Mouse (Mus musculus): ENCODE results near the gene Lrit2. TPM values are rescaled to one million over a fixed set of nuclear protein-coding genes. Genes with fewer than 3 reads are reported as not detected.
A peak's percentile ranks its signal among the peaks of the same experiment; 100 is the strongest.

The Lrit2 gene
- total RNA-seq, 1 experiment: not detected

DNA sequence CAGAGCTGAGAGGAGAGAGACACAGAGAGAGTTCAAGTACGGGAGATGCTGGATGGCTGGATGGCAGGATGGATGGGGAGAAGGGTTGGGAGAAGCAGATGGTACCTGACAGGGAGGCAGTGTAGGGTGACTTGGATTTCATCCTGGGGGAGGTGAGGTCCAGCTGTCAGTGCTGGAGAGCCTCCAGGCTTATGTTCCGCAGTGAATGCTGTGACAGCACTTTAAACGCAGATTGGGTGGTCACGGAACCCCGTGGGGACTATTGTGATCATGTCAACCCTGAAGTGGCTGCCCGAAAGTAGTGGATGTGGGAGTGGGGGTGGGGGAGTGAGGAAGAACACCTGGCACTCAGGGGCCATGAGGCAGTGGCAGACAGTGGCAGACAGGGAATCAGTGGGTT is 26.7 kb downstream of the Lrit2 start:
- H3K9ac ChIP-seq (ENCODE audit: insufficient read depth, low read depth, low read length, poor library complexity, severe bottlenecking): no peak overlapping the region
- H3K4me3 ChIP-seq (ENCODE audit: insufficient read depth in 1 of 2, low read depth in 1 of 2, low read length in 2 of 2, poor library complexity in 1 of 2, severe bottlenecking in 1 of 2): no peak overlapping the region
- H3K4me1 ChIP-seq (ENCODE audit: control insufficient read depth in 2 of 2, insufficient read depth in 2 of 2, low read length in 2 of 2, poor library complexity in 1 of 2): peaks cover 8 to 25% of the 10 kb centered on the region in 2 experiments
- H3K9me3 ChIP-seq (ENCODE audit: control insufficient read depth, insufficient read depth, low read depth, low read length): no peaks in the 10 kb centered on the region
- H3K27ac ChIP-seq (ENCODE audit: insufficient read depth, low read depth, low read length, poor library complexity, severe bottlenecking): no peak overlapping the region
- TF ChIP-seq ZNF384 (IDR thresholded peaks at IDR 0.05; ENCODE audit: low read depth, low read length) (no peak), CHD2 (IDR thresholded peaks at IDR 0.05; ENCODE audit: low read depth, low read length) (no peak), ZC3H11A (IDR thresholded peaks at IDR 0.05; ENCODE audit: borderline replicate concordance, low read depth, low read length) (no peak), HCFC1 (IDR thresholded peaks at IDR 0.05; ENCODE audit: borderline replicate concordance, insufficient read depth, low read length) (no peak), MAFK (IDR thresholded peaks at IDR 0.05; ENCODE audit: insufficient read depth, low read depth, low read length) (no peak)
- no peak for DNase-seq (ENCODE audit: low read depth, low spot score)
- in situ Hi-C loops (cut with MboI; ENCODE audit: low sequenced_read_pairs in 2 of 2, unreplicated experiment in 2 of 2): no loop called here
- H3K36me3 ChIP-seq (ENCODE audit: control insufficient read depth, insufficient read depth, low read length, poor library complexity, severe bottlenecking): no peaks in the 10 kb centered on the region

DNA sequence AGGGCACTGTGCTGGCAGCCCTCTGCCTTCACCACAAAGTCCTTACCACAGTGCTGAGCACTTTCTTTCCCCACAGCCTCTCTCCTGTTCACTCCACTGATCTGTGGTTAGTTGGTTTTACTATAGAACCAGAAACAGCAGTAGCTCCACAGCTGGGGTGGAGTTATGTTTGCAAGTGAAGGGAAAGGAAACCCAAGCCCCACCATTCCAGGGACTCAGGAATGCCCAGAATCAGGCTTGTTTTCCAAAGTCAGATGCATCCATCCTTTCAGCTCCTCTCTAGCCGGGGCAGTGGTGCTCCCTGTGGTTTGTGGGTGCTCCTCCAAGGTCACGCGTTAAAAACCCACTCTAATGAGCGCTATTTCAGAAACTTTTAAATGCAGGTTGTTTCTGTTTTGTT is 27.8 kb downstream of the Lrit2 start:
- no peak overlapping the region for H3K9ac ChIP-seq (ENCODE audit: insufficient read depth, low read depth, low read length, poor library complexity, severe bottlenecking)
- H3K36me3 ChIP-seq (ENCODE audit: control insufficient read depth, insufficient read depth, low read length, poor library complexity, severe bottlenecking): no peaks in the 10 kb centered on the region
- no peaks in the 10 kb centered on the region for H3K9me3 ChIP-seq (ENCODE audit: control insufficient read depth, insufficient read depth, low read depth, low read length)
- in situ Hi-C loops (cut with MboI; ENCODE audit: low sequenced_read_pairs in 2 of 2, unreplicated experiment in 2 of 2): no loop called here
- no peak overlapping the region for H3K27ac ChIP-seq (ENCODE audit: insufficient read depth, low read depth, low read length, poor library complexity, severe bottlenecking)
- no peak overlapping the region for H3K4me3 ChIP-seq (ENCODE audit: insufficient read depth in 1 of 2, low read depth in 1 of 2, low read length in 2 of 2, poor library complexity in 1 of 2, severe bottlenecking in 1 of 2)
- H3K4me1 ChIP-seq (ENCODE audit: control insufficient read depth in 2 of 2, insufficient read depth in 2 of 2, low read length in 2 of 2, poor library complexity in 1 of 2): peaks cover 8 to 25% of the 10 kb centered on the region in 2 experiments
- TF ChIP-seq ZC3H11A (IDR thresholded peaks at IDR 0.05; ENCODE audit: borderline replicate concordance, low read depth, low read length) (no peak), ZNF384 (IDR thresholded peaks at IDR 0.05; ENCODE audit: low read depth, low read length) (no peak), CHD2 (IDR thresholded peaks at IDR 0.05; ENCODE audit: low read depth, low read length) (no peak), MAFK (IDR thresholded peaks at IDR 0.05; ENCODE audit: insufficient read depth, low read depth, low read length) (no peak), HCFC1 (IDR thresholded peaks at IDR 0.05; ENCODE audit: borderline replicate concordance, insufficient read depth, low read length) (no peak)
- peak; percentile 29 for DNase-seq (ENCODE audit: low read depth, low spot score)

DNA sequence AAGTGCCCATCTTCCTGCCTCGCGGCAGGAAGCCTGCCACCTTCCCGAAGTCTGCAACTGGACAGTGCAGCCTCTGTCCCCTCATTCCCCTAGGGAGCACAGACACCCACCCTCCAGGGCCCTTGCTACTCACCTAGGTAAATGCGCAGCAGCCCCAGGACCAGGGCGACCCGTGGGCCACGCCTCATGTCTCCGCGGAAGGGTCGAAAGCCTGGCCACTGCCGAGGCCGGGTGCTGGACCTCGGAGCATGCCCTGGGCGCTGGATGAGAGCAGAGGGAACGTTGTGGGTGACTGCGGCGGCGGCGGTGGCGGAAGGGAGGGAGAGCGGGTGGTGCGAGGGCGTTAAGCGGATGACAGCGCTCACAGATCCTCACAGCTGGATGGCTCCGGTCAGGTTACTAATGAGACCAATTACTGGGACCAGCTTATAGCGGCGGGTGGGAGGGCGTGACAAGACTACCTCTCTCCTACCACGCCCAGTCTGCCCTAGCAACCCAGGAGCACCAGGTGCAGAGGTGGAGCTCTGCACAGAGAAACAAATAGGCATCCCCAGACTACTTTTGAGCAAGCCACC is 30.3 kb downstream of the Lrit2 start, which contains the start of gene Cdhr1:
Gene Cdhr1 (minus strand): TSS at position 392 of the 575 bp plus-strand sequence.
- no peaks in the 10 kb centered on the region for H3K9me3 ChIP-seq (ENCODE audit: control insufficient read depth, insufficient read depth, low read depth, low read length)
- TF ChIP-seq CHD2 (IDR thresholded peaks at IDR 0.05; ENCODE audit: low read depth, low read length) (no peak), ZNF384 (IDR thresholded peaks at IDR 0.05; ENCODE audit: low read depth, low read length) (no peak), ZC3H11A (IDR thresholded peaks at IDR 0.05; ENCODE audit: borderline replicate concordance, low read depth, low read length) (no peak), MAFK (IDR thresholded peaks at IDR 0.05; ENCODE audit: insufficient read depth, low read depth, low read length) (no peak), HCFC1 (IDR thresholded peaks at IDR 0.05; ENCODE audit: borderline replicate concordance, insufficient read depth, low read length) (no peak)
- no peak within 1 kb of the TSS for H3K9ac ChIP-seq (ENCODE audit: insufficient read depth, low read depth, low read length, poor library complexity, severe bottlenecking)
- H3K4me1 ChIP-seq (ENCODE audit: control insufficient read depth in 2 of 2, insufficient read depth in 2 of 2, low read length in 2 of 2, poor library complexity in 1 of 2): peaks cover 8 to 25% of the 10 kb centered on the region in 2 experiments
- peak within 1 kb of the TSS; percentile 40 to 55 for H3K4me3 ChIP-seq (ENCODE audit: insufficient read depth in 1 of 2, low read depth in 1 of 2, low read length in 2 of 2, poor library complexity in 1 of 2, severe bottlenecking in 1 of 2)
- H3K36me3 ChIP-seq (ENCODE audit: control insufficient read depth, insufficient read depth, low read length, poor library complexity, severe bottlenecking): no peaks in the 10 kb centered on the region
- DNase-seq (ENCODE audit: low read depth, low spot score): peak; percentile 79
- no peak within 1 kb of the TSS for H3K27ac ChIP-seq (ENCODE audit: insufficient read depth, low read depth, low read length, poor library complexity, severe bottlenecking)
- in situ Hi-C loops (cut with MboI; ENCODE audit: low sequenced_read_pairs in 2 of 2, unreplicated experiment in 2 of 2): no loop called here

DNA sequence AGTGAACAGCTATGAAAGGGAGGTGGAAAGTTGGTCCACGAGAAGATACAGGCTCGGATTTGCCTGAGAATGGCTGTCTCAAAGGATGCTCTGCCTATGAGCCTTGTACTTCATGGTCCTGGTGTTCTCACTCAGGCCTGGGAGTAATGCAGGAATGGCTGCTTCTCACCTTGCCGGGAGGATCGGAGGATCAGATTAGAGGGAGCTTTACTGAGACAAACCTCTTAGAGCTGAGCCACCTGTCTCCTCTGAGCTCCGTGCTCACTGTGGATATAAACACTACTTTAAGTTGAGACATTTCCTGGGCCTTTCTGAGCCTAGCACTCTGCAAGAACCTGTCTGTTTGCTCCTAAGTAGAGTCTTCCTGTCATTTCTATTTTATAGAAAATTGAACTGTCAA is 33.8 kb downstream of the Lrit2 start:
- Histone ChIP-seq H3K36me3 (ENCODE audit: control insufficient read depth, insufficient read depth, low read length, poor library complexity, severe bottlenecking) (no peaks in the 10 kb centered on the region), H3K4me3 (ENCODE audit: insufficient read depth in 1 of 2, low read depth in 1 of 2, low read length in 2 of 2, poor library complexity in 1 of 2, severe bottlenecking in 1 of 2) (no peak overlapping the region), H3K27ac (ENCODE audit: insufficient read depth, low read depth, low read length, poor library complexity, severe bottlenecking) (no peak overlapping the region), H3K9ac (ENCODE audit: insufficient read depth, low read depth, low read length, poor library complexity, severe bottlenecking) (no peak overlapping the region), H3K9me3 (ENCODE audit: control insufficient read depth, insufficient read depth, low read depth, low read length) (no peaks in the 10 kb centered on the region), H3K4me1 (ENCODE audit: control insufficient read depth in 2 of 2, insufficient read depth in 2 of 2, low read length in 2 of 2, poor library complexity in 1 of 2) (peaks cover 0 to 7% of the 10 kb centered on the region in 2 experiments; a peak in 2 of 4 replicates)
- DNase-seq (ENCODE audit: low read depth, low spot score): no peak
- in situ Hi-C loops (cut with MboI; ENCODE audit: low sequenced_read_pairs in 2 of 2, unreplicated experiment in 2 of 2): no loop called here
- no peak for TF ChIP-seq MAFK (IDR thresholded peaks at IDR 0.05; ENCODE audit: insufficient read depth, low read depth, low read length)
- TF ChIP-seq HCFC1 (IDR thresholded peaks at IDR 0.05; ENCODE audit: borderline replicate concordance, insufficient read depth, low read length): no peak
- no peak for TF ChIP-seq CHD2 (IDR thresholded peaks at IDR 0.05; ENCODE audit: low read depth, low read length)
- no peak for TF ChIP-seq ZNF384 (IDR thresholded peaks at IDR 0.05; ENCODE audit: low read depth, low read length)
- TF ChIP-seq ZC3H11A (IDR thresholded peaks at IDR 0.05; ENCODE audit: borderline replicate concordance, low read depth, low read length): no peak

All from ES-E14 (cell line).